Mouse (Mus musculus): ENCODE data around the gene Fbxl7. TPM values are rescaled to one million over a fixed set of nuclear protein-coding genes. Genes with fewer than 3 reads are reported as not detected.

The Fbxl7 gene
- polyA plus RNA-seq, 2 experiments, result 0.56 to 0.57 TPM

GRCm38 (mm10) chr15:26834415-26834814 is 61.0 kb downstream of the Fbxl7 start:
- H3K36me3 ChIP-seq (replicated peaks; ENCODE audit: control insufficient read depth, insufficient read depth, low read depth), result no peaks in the 10 kb centered on the region

GRCm38 (mm10) chr15:26831141-26831540 is 64.2 kb downstream of the Fbxl7 start:
- Histone ChIP-seq H3K27me3 (ENCODE audit: control insufficient read depth, insufficient read depth, low read length) (no peaks in the 10 kb centered on the region), H3K4me3 (ENCODE audit: insufficient read depth in 1 of 2, low read depth in 2 of 2, low read length in 2 of 2) (no peak overlapping the region), H3K36me3 (replicated peaks; ENCODE audit: control insufficient read depth, insufficient read depth, low read depth) (no peaks in the 10 kb centered on the region), H3K9me3 (ENCODE audit: control insufficient read depth, low read length) (no peaks in the 10 kb centered on the region), H3K27ac (no peak overlapping the region), H3K4me2 (ENCODE audit: low read depth) (no peak overlapping the region), H3K9ac (replicated peaks) (no peak overlapping the region), H3K4me1 (replicated peaks; ENCODE audit: control insufficient read depth in 2 of 2, insufficient read depth in 2 of 2, low read length in 1 of 2) (no peaks in the 10 kb centered on the region)
- ATAC-seq (ENCODE audit: insufficient read depth) (no peak), DNase-seq (ENCODE audit: low read depth in 3 of 3, low spot score in 3 of 3) (no peak)
- WGBS (ENCODE audit: insufficient replicate concordance), result 61% methylated on average over 4 of the region's 4 CpGs
- TF ChIP-seq CTCF (IDR thresholded peaks at IDR 0.05; ENCODE audit: low read depth) (no peak), EP300 (IDR thresholded peaks at IDR 0.05; ENCODE audit: low read depth) (no peak)

More at GRCm38 (mm10) chr15:26834415-26834814, 61.0 kb downstream of the Fbxl7 start:
- no peaks in the 10 kb centered on the region for H3K27me3 ChIP-seq (ENCODE audit: control insufficient read depth, insufficient read depth, low read length)
- H3K9me3 ChIP-seq (ENCODE audit: control insufficient read depth, low read length), result no peaks in the 10 kb centered on the region
- H3K27ac ChIP-seq, result no peak overlapping the region
- WGBS (ENCODE audit: insufficient replicate concordance), result 71% methylated on average over 5 of the region's 5 CpGs
- TF ChIP-seq EP300 (IDR thresholded peaks at IDR 0.05; ENCODE audit: low read depth) (no peak), CTCF (IDR thresholded peaks at IDR 0.05; ENCODE audit: low read depth) (no peak)
- ATAC-seq (ENCODE audit: insufficient read depth) (no peak), DNase-seq (ENCODE audit: low read depth in 3 of 3, low spot score in 3 of 3) (no peak)
- H3K4me1 ChIP-seq (replicated peaks; ENCODE audit: control insufficient read depth in 2 of 2, insufficient read depth in 2 of 2, low read length in 1 of 2), result no peaks in the 10 kb centered on the region
- no peak overlapping the region for H3K9ac ChIP-seq (replicated peaks)
- H3K4me2 ChIP-seq (ENCODE audit: low read depth), result no peak overlapping the region
- no peak overlapping the region for H3K4me3 ChIP-seq (ENCODE audit: insufficient read depth in 1 of 2, low read depth in 2 of 2, low read length in 2 of 2)

DNA sequence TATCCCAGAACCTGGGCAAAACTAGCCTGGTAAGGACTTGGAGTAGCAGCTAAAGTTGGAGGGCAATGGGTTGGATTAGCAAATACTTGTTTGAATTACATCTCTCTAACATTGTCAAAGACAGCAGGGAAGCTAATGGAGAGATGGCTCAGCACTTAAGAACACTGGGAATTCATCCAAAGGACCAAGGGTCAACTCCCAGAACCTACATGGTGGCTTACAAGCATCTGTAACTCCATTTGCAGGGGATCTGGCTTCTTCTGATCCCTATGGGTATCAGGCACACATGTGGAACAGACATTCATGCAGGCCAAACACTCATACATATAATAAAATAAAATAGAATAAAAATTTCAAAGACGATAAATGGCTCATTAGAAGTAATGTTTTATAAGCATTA is 78.4 kb downstream of the Fbxl7 start:
- H3K27me3 ChIP-seq (ENCODE audit: control insufficient read depth, insufficient read depth, low read length), result no peaks in the 10 kb centered on the region
- no peak overlapping the region for H3K4me3 ChIP-seq (ENCODE audit: insufficient read depth in 1 of 2, low read depth in 2 of 2, low read length in 2 of 2)
- H3K27ac ChIP-seq, result no peak overlapping the region
- no peak overlapping the region for H3K9ac ChIP-seq (replicated peaks)
- no peaks in the 10 kb centered on the region for H3K36me3 ChIP-seq (replicated peaks; ENCODE audit: control insufficient read depth, insufficient read depth, low read depth)
- TF ChIP-seq EP300 (IDR thresholded peaks at IDR 0.05; ENCODE audit: low read depth), result no peak
- no peak for TF ChIP-seq CTCF (IDR thresholded peaks at IDR 0.05; ENCODE audit: low read depth)
- H3K4me1 ChIP-seq (replicated peaks; ENCODE audit: control insufficient read depth in 2 of 2, insufficient read depth in 2 of 2, low read length in 1 of 2), result no peaks in the 10 kb centered on the region
- ATAC-seq (ENCODE audit: insufficient read depth) (no peak), DNase-seq (ENCODE audit: low read depth in 3 of 3, low spot score in 3 of 3) (no peak)
- WGBS (ENCODE audit: insufficient replicate concordance), result 83% methylated on average over 1 of the region's 1 CpGs
- no peak overlapping the region for H3K4me2 ChIP-seq (ENCODE audit: low read depth)
- H3K9me3 ChIP-seq (ENCODE audit: control insufficient read depth, low read length), result no peaks in the 10 kb centered on the region

- ATAC-seq (ENCODE audit: insufficient read depth) (no peak), DNase-seq (ENCODE audit: low read depth in 3 of 3, low spot score in 3 of 3) (no peak)
- H3K4me3 ChIP-seq (ENCODE audit: insufficient read depth in 1 of 2, low read depth in 2 of 2, low read length in 2 of 2), result no peak overlapping the region
- H3K4me2 ChIP-seq (ENCODE audit: low read depth), result no peak overlapping the region
- no peaks in the 10 kb centered on the region for H3K27me3 ChIP-seq (ENCODE audit: control insufficient read depth, insufficient read depth, low read length)
- WGBS (ENCODE audit: insufficient replicate concordance), result 61% methylated on average over 3 of the region's 3 CpGs
- no peak for TF ChIP-seq CTCF (IDR thresholded peaks at IDR 0.05; ENCODE audit: low read depth)
- TF ChIP-seq EP300 (IDR thresholded peaks at IDR 0.05; ENCODE audit: low read depth), result no peak
- H3K36me3 ChIP-seq (replicated peaks; ENCODE audit: control insufficient read depth, insufficient read depth, low read depth), result no peaks in the 10 kb centered on the region
- no peak overlapping the region for H3K9ac ChIP-seq (replicated peaks)
- no peaks in the 10 kb centered on the region for H3K9me3 ChIP-seq (ENCODE audit: control insufficient read depth, low read length)
- no peak overlapping the region for H3K27ac ChIP-seq
- no peaks in the 10 kb centered on the region for H3K4me1 ChIP-seq (replicated peaks; ENCODE audit: control insufficient read depth in 2 of 2, insufficient read depth in 2 of 2, low read length in 1 of 2)
These were observed 82.5 kb downstream of the Fbxl7 start for GRCm38 (mm10) chr15:26812856-26813255.

DNA sequence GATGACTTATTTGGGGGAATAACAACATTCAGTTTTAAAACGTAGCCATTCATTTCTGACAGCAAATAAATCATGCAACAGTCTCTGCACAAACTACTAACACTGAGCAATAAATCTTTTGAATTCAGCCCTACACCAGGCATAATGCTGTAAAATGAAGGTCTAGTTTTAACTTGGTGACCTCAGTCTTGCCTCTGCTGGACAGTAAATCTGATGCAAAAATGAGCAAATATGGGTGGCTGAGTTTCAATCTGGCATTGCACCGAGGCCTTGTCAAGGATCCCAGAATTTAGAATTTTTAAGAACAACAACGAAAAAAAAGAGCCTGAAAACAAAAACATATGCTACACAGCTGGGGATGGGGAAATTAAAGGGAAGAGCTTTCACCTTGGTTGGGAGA is 85.8 kb downstream of the Fbxl7 start:
- Histone ChIP-seq H3K4me1 (replicated peaks; ENCODE audit: control insufficient read depth in 2 of 2, insufficient read depth in 2 of 2, low read length in 1 of 2) (no peaks in the 10 kb centered on the region), H3K36me3 (replicated peaks; ENCODE audit: control insufficient read depth, insufficient read depth, low read depth) (no peaks in the 10 kb centered on the region), H3K9ac (replicated peaks) (no peak overlapping the region), H3K4me2 (ENCODE audit: low read depth) (no peak overlapping the region), H3K4me3 (ENCODE audit: insufficient read depth in 1 of 2, low read depth in 2 of 2, low read length in 2 of 2) (no peak overlapping the region), H3K9me3 (ENCODE audit: control insufficient read depth, low read length) (no peaks in the 10 kb centered on the region), H3K27me3 (ENCODE audit: control insufficient read depth, insufficient read depth, low read length) (no peaks in the 10 kb centered on the region), H3K27ac (no peak overlapping the region)
- DNase-seq (ENCODE audit: low read depth in 3 of 3, low spot score in 3 of 3), result no peak
- WGBS (ENCODE audit: insufficient replicate concordance), result 59% methylated on average over 3 of the region's 3 CpGs
- TF ChIP-seq EP300 (IDR thresholded peaks at IDR 0.05; ENCODE audit: low read depth), result no peak
- ATAC-seq (ENCODE audit: insufficient read depth), result no peak

Data from liver, embryonic 14.5 days (tissue).